Mouse (Mus musculus): ENCODE data around the gene Tnfrsf1a. TPM values are rescaled to one million over a fixed set of nuclear protein-coding genes. Genes with fewer than 3 reads are reported as not detected.
A peak's percentile ranks its signal among the peaks of the same experiment; 100 is the strongest.
"Not testable (repeated sequence)": the region's sequence is repeated elsewhere in the genome, so short reads cannot be mapped to it uniquely, and the experiment has no call there.

Gene Tnfrsf1a
- 140 and 149 TPM in 2 replicates for polyA plus RNA-seq (2012; rRNA removed)

GRCm38 (mm10) chr6:125348721-125349574 is at the start of gene Tnfrsf1a:
Gene Tnfrsf1a, plus strand, starts transcription at chr6:125349362.
- Histone ChIP-seq H3K27ac (ENCODE audit: control insufficient read depth, insufficient read depth, low read length) (peak within 1 kb of the TSS; percentile 73), H3K36me3 (ENCODE audit: control insufficient read depth, insufficient read depth, low read length) (no peaks in the 10 kb centered on the region), H3K4me1 (replicated peaks; ENCODE audit: control insufficient read depth, insufficient read depth, low read length) (peaks cover 56% of the 10 kb centered on the region), H3K27me3 (ENCODE audit: control insufficient read depth, insufficient read depth, low read length) (no peaks in the 10 kb centered on the region), H3K4me3 (ENCODE audit: control insufficient read depth, insufficient read depth, low read length) (peak within 1 kb of the TSS; percentile 99)
- WGBS: 15% methylated on average over 22 of the region's 22 CpGs
- DNase-seq: no peak
- no peak for TF ChIP-seq CTCF (IDR thresholded peaks at IDR 0.05; ENCODE audit: borderline replicate concordance, control insufficient read depth, extremely low read depth, insufficient read depth, low read length, poor library complexity)
- TF ChIP-seq POLR2A (IDR thresholded peaks at IDR 0.05; ENCODE audit: control insufficient read depth, extremely low read depth, insufficient read depth, low read length, poor library complexity): no peak

GRCm38 (mm10) chr6:125300982-125301381 is 48.2 kb upstream of the Tnfrsf1a start:
- H3K27ac ChIP-seq (ENCODE audit: control insufficient read depth, insufficient read depth, low read length): no peak overlapping the region
- no peaks in the 10 kb centered on the region for H3K27me3 ChIP-seq (ENCODE audit: control insufficient read depth, insufficient read depth, low read length)
- WGBS: 84% methylated on average over 1 of the region's 1 CpGs
- peaks cover 9% of the 10 kb centered on the region for H3K4me1 ChIP-seq (replicated peaks; ENCODE audit: control insufficient read depth, insufficient read depth, low read length)
- no peak for DNase-seq
- no peaks in the 10 kb centered on the region for H3K36me3 ChIP-seq (ENCODE audit: control insufficient read depth, insufficient read depth, low read length)
- no peak for TF ChIP-seq CTCF (IDR thresholded peaks at IDR 0.05; ENCODE audit: borderline replicate concordance, control insufficient read depth, extremely low read depth, insufficient read depth, low read length, poor library complexity)
- no peak for TF ChIP-seq POLR2A (IDR thresholded peaks at IDR 0.05; ENCODE audit: control insufficient read depth, extremely low read depth, insufficient read depth, low read length, poor library complexity)
- H3K4me3 ChIP-seq (ENCODE audit: control insufficient read depth, insufficient read depth, low read length): no peak overlapping the region

- Histone ChIP-seq H3K4me1 (replicated peaks; ENCODE audit: control insufficient read depth, insufficient read depth, low read length) (peaks cover 9% of the 10 kb centered on the region), H3K4me3 (ENCODE audit: control insufficient read depth, insufficient read depth, low read length) (no peak overlapping the region), H3K36me3 (ENCODE audit: control insufficient read depth, insufficient read depth, low read length) (no peaks in the 10 kb centered on the region), H3K27me3 (ENCODE audit: control insufficient read depth, insufficient read depth, low read length) (no peaks in the 10 kb centered on the region), H3K27ac (ENCODE audit: control insufficient read depth, insufficient read depth, low read length) (peak overlapping the region; percentile 84; the same call in 1 of the 2 replicates)
- peak; percentile 31 for DNase-seq
- TF ChIP-seq CTCF (IDR thresholded peaks at IDR 0.05; ENCODE audit: borderline replicate concordance, control insufficient read depth, extremely low read depth, insufficient read depth, low read length, poor library complexity): no peak
- TF ChIP-seq POLR2A (IDR thresholded peaks at IDR 0.05; ENCODE audit: control insufficient read depth, extremely low read depth, insufficient read depth, low read length, poor library complexity): no peak
- 89% methylated on average over 24 of the region's 24 CpGs for WGBS
Observed at GRCm38 (mm10) chr6:125302231-125302982, 46.8 kb upstream of the Tnfrsf1a start.

GRCm38 (mm10) chr6:125303242-125303641 is 45.9 kb upstream of the Tnfrsf1a start:
- Histone ChIP-seq H3K4me1 (replicated peaks; ENCODE audit: control insufficient read depth, insufficient read depth, low read length) (peaks cover 9% of the 10 kb centered on the region), H3K4me3 (ENCODE audit: control insufficient read depth, insufficient read depth, low read length) (no peak overlapping the region), H3K27ac (ENCODE audit: control insufficient read depth, insufficient read depth, low read length) (no peak overlapping the region), H3K27me3 (ENCODE audit: control insufficient read depth, insufficient read depth, low read length) (no peaks in the 10 kb centered on the region), H3K36me3 (ENCODE audit: control insufficient read depth, insufficient read depth, low read length) (no peaks in the 10 kb centered on the region)
- no peak for DNase-seq
- no peak for TF ChIP-seq CTCF (IDR thresholded peaks at IDR 0.05; ENCODE audit: borderline replicate concordance, control insufficient read depth, extremely low read depth, insufficient read depth, low read length, poor library complexity)
- TF ChIP-seq POLR2A (IDR thresholded peaks at IDR 0.05; ENCODE audit: control insufficient read depth, extremely low read depth, insufficient read depth, low read length, poor library complexity): no peak
- 94% methylated on average over 4 of the region's 4 CpGs for WGBS

- H3K36me3 ChIP-seq (ENCODE audit: control insufficient read depth, insufficient read depth, low read length); H3K4me1 ChIP-seq (replicated peaks; ENCODE audit: control insufficient read depth, insufficient read depth, low read length); DNase-seq; H3K4me3 ChIP-seq (ENCODE audit: control insufficient read depth, insufficient read depth, low read length); H3K27ac ChIP-seq (ENCODE audit: control insufficient read depth, insufficient read depth, low read length); H3K27me3 ChIP-seq (ENCODE audit: control insufficient read depth, insufficient read depth, low read length): not testable (repeated sequence)
- WGBS: 94% methylated on average over 7 of the region's 7 CpGs
Observed at GRCm38 (mm10) chr6:125304408-125304807, 44.8 kb upstream of the Tnfrsf1a start.

GRCm38 (mm10) chr6:125305465-125305864 is 43.7 kb upstream of the Tnfrsf1a start:
- peaks cover 9% of the 10 kb centered on the region for H3K4me1 ChIP-seq (replicated peaks; ENCODE audit: control insufficient read depth, insufficient read depth, low read length)
- no peak overlapping the region for H3K27ac ChIP-seq (ENCODE audit: control insufficient read depth, insufficient read depth, low read length)
- WGBS: 96% methylated on average over 6 of the region's 6 CpGs
- no peak for DNase-seq
- no peaks in the 10 kb centered on the region for H3K36me3 ChIP-seq (ENCODE audit: control insufficient read depth, insufficient read depth, low read length)
- TF ChIP-seq POLR2A (IDR thresholded peaks at IDR 0.05; ENCODE audit: control insufficient read depth, extremely low read depth, insufficient read depth, low read length, poor library complexity) (no peak), CTCF (IDR thresholded peaks at IDR 0.05; ENCODE audit: borderline replicate concordance, control insufficient read depth, extremely low read depth, insufficient read depth, low read length, poor library complexity) (no peak)
- H3K27me3 ChIP-seq (ENCODE audit: control insufficient read depth, insufficient read depth, low read length): no peaks in the 10 kb centered on the region
- no peak overlapping the region for H3K4me3 ChIP-seq (ENCODE audit: control insufficient read depth, insufficient read depth, low read length)

Measured in thymus, adult 2 months (tissue).